Mouse (Mus musculus): ENCODE data around the gene Jmjd8. TPM values are rescaled to one million over a fixed set of nuclear protein-coding genes. Genes with fewer than 3 reads are reported as not detected.
A peak's percentile ranks its signal among the peaks of the same experiment; 100 is the strongest.

Jmjd8 gene
- polyA plus RNA-seq, 1 experiment from 2014 or later = 52.0 TPM

GRCm38 (mm10) chr17:25828223-25828594 lies 458 bp upstream of the Jmjd8 start:
- Histone ChIP-seq H3K27ac (ENCODE audit: low read length) (peak overlapping the region; percentile 91), H3K27me3 (ENCODE audit: control insufficient read depth, insufficient read depth, low read depth, low read length) (no peaks in the 10 kb centered on the region), H3K9me3 (replicated peaks; ENCODE audit: control insufficient read depth, low read length, poor library complexity, severe bottlenecking) (no peaks in the 10 kb centered on the region), H3K9ac (ENCODE audit: low read depth, low read length) (peak overlapping the region; percentile 78), H3K36me3 (ENCODE audit: control insufficient read depth, insufficient read depth, low read length) (peaks cover 25% of the 10 kb centered on the region), H3K4me2 (ENCODE audit: low read length) (peak overlapping the region; percentile 97), H3K4me3 (ENCODE audit: low read depth, low read length) (peak overlapping the region; percentile 56), H3K4me1 (ENCODE audit: control insufficient read depth, insufficient read depth, low read length) (peaks cover 56% of the 10 kb centered on the region)
- WGBS = 90% methylated on average over 8 of the region's 8 CpGs
- no peak for ATAC-seq

GRCm38 (mm10) chr17:25829558-25830017 lies 921 bp downstream of the Jmjd8 start:
- WGBS = 41% methylated on average over 8 of the region's 8 CpGs
- Histone ChIP-seq H3K4me2 (ENCODE audit: low read length) (peak overlapping the region; percentile 97), H3K9ac (ENCODE audit: low read depth, low read length) (peak overlapping the region; percentile 78), H3K4me1 (ENCODE audit: control insufficient read depth, insufficient read depth, low read length) (peaks cover 58% of the 10 kb centered on the region), H3K9me3 (replicated peaks; ENCODE audit: control insufficient read depth, low read length, poor library complexity, severe bottlenecking) (no peaks in the 10 kb centered on the region), H3K27ac (ENCODE audit: low read length) (peak overlapping the region; percentile 91), H3K4me3 (ENCODE audit: low read depth, low read length) (peak overlapping the region; percentile 56), H3K36me3 (ENCODE audit: control insufficient read depth, insufficient read depth, low read length) (peaks cover 25% of the 10 kb centered on the region), H3K27me3 (ENCODE audit: control insufficient read depth, insufficient read depth, low read depth, low read length) (no peaks in the 10 kb centered on the region)
- no peak for ATAC-seq

GRCm38 (mm10) chr17:25830200-25830753 lies 1.6 kb downstream of the Jmjd8 start:
- H3K36me3 ChIP-seq (ENCODE audit: control insufficient read depth, insufficient read depth, low read length) = peaks cover 25% of the 10 kb centered on the region
- ATAC-seq = no peak
- 88% methylated on average over 4 of the region's 4 CpGs for WGBS

GRCm38 (mm10) chr17:25830806-25831431 lies 2.3 kb downstream of the Jmjd8 start:
- 86% methylated on average over 14 of the region's 14 CpGs for WGBS
- Histone ChIP-seq H3K27ac (ENCODE audit: low read length) (no peak overlapping the region; the same call in 1 of the 2 replicates), H3K4me3 (ENCODE audit: low read depth, low read length) (no peak overlapping the region), H3K36me3 (ENCODE audit: control insufficient read depth, insufficient read depth, low read length) (peaks cover 24% of the 10 kb centered on the region), H3K4me2 (ENCODE audit: low read length) (peak overlapping the region; percentile 91; the same call in 1 of the 2 replicates), H3K4me1 (ENCODE audit: control insufficient read depth, insufficient read depth, low read length) (peaks cover 62% of the 10 kb centered on the region), H3K27me3 (ENCODE audit: control insufficient read depth, insufficient read depth, low read depth, low read length) (no peaks in the 10 kb centered on the region), H3K9me3 (replicated peaks; ENCODE audit: control insufficient read depth, low read length, poor library complexity, severe bottlenecking) (no peaks in the 10 kb centered on the region), H3K9ac (ENCODE audit: low read depth, low read length) (no peak overlapping the region; the same call in 1 of the 2 replicates)
- ATAC-seq = no peak

More at GRCm38 (mm10) chr17:25830200-25830753, 1.6 kb downstream of the Jmjd8 start:
- Histone ChIP-seq H3K4me1 (ENCODE audit: control insufficient read depth, insufficient read depth, low read length) (peaks cover 58% of the 10 kb centered on the region), H3K4me3 (ENCODE audit: low read depth, low read length) (peak overlapping the region; percentile 56; the same call in 1 of the 2 replicates), H3K27me3 (ENCODE audit: control insufficient read depth, insufficient read depth, low read depth, low read length) (no peaks in the 10 kb centered on the region), H3K4me2 (ENCODE audit: low read length) (peak overlapping the region; percentile 97), H3K27ac (ENCODE audit: low read length) (no peak overlapping the region; the same call in 1 of the 2 replicates), H3K9me3 (replicated peaks; ENCODE audit: control insufficient read depth, low read length, poor library complexity, severe bottlenecking) (no peaks in the 10 kb centered on the region), H3K9ac (ENCODE audit: low read depth, low read length) (no peak overlapping the region; the same call in 1 of the 2 replicates)

- 61% methylated on average over 21 of the region's 21 CpGs for WGBS
- Histone ChIP-seq H3K27ac (ENCODE audit: low read length) (peak overlapping the region; percentile 97), H3K9ac (ENCODE audit: low read depth, low read length) (peak overlapping the region; percentile 84), H3K36me3 (ENCODE audit: control insufficient read depth, insufficient read depth, low read length) (peaks cover 18% of the 10 kb centered on the region), H3K4me2 (ENCODE audit: low read length) (peak overlapping the region; percentile 91), H3K27me3 (ENCODE audit: control insufficient read depth, insufficient read depth, low read depth, low read length) (no peaks in the 10 kb centered on the region), H3K4me1 (ENCODE audit: control insufficient read depth, insufficient read depth, low read length) (peaks cover 66% of the 10 kb centered on the region), H3K4me3 (ENCODE audit: low read depth, low read length) (peak overlapping the region; percentile 78), H3K9me3 (replicated peaks; ENCODE audit: control insufficient read depth, low read length, poor library complexity, severe bottlenecking) (no peaks in the 10 kb centered on the region)
- ATAC-seq = no peak
Measured at GRCm38 (mm10) chr17:25831451-25832281, 3.0 kb downstream of the Jmjd8 start.

GRCm38 (mm10) chr17:25832436-25833290 lies 4.0 kb downstream of the Jmjd8 start:
- peak overlapping the region; percentile 91 for H3K4me2 ChIP-seq (ENCODE audit: low read length)
- H3K27me3 ChIP-seq (ENCODE audit: control insufficient read depth, insufficient read depth, low read depth, low read length) = no peaks in the 10 kb centered on the region
- WGBS = under 1% methylated on average over 73 of the region's 77 CpGs
- peak overlapping the region; percentile 97 for H3K27ac ChIP-seq (ENCODE audit: low read length)
- H3K9ac ChIP-seq (ENCODE audit: low read depth, low read length) = peak overlapping the region; percentile 84
- peak; percentile 90 for ATAC-seq
- H3K9me3 ChIP-seq (replicated peaks; ENCODE audit: control insufficient read depth, low read length, poor library complexity, severe bottlenecking) = no peaks in the 10 kb centered on the region
- peak overlapping the region; percentile 78 for H3K4me3 ChIP-seq (ENCODE audit: low read depth, low read length)
- peaks cover 18% of the 10 kb centered on the region for H3K36me3 ChIP-seq (ENCODE audit: control insufficient read depth, insufficient read depth, low read length)
- peaks cover 73% of the 10 kb centered on the region for H3K4me1 ChIP-seq (ENCODE audit: control insufficient read depth, insufficient read depth, low read length)

- H3K4me1 ChIP-seq (ENCODE audit: control insufficient read depth, insufficient read depth, low read length) = peaks cover 72% of the 10 kb centered on the region
- WGBS = under 1% methylated on average over 24 of the region's 24 CpGs
- peak within 1 kb of the TSS; percentile 84 for H3K9ac ChIP-seq (ENCODE audit: low read depth, low read length)
- no peaks in the 10 kb centered on the region for H3K9me3 ChIP-seq (replicated peaks; ENCODE audit: control insufficient read depth, low read length, poor library complexity, severe bottlenecking)
- peak; percentile 36 for ATAC-seq
- no peaks in the 10 kb centered on the region for H3K27me3 ChIP-seq (ENCODE audit: control insufficient read depth, insufficient read depth, low read depth, low read length)
- H3K27ac ChIP-seq (ENCODE audit: low read length) = peak within 1 kb of the TSS; percentile 97
- H3K4me3 ChIP-seq (ENCODE audit: low read depth, low read length) = peak within 1 kb of the TSS; percentile 78
- peaks cover 20% of the 10 kb centered on the region for H3K36me3 ChIP-seq (ENCODE audit: control insufficient read depth, insufficient read depth, low read length)
- H3K4me2 ChIP-seq (ENCODE audit: low read length) = peak within 1 kb of the TSS; percentile 91
Measured at GRCm38 (mm10) chr17:25833291-25833663, 4.6 kb downstream of the Jmjd8 start, which contains the start of gene Stub1. Stub1 (minus strand) TSS chr17:25833404.

GRCm38 (mm10) chr17:25833961-25834594 lies 5.4 kb downstream of the Jmjd8 start:
- Histone ChIP-seq H3K4me3 (ENCODE audit: low read depth, low read length) (peak overlapping the region; percentile 78), H3K27ac (ENCODE audit: low read length) (peak overlapping the region; percentile 97), H3K9ac (ENCODE audit: low read depth, low read length) (peak overlapping the region; percentile 84), H3K9me3 (replicated peaks; ENCODE audit: control insufficient read depth, low read length, poor library complexity, severe bottlenecking) (no peaks in the 10 kb centered on the region), H3K36me3 (ENCODE audit: control insufficient read depth, insufficient read depth, low read length) (peaks cover 24% of the 10 kb centered on the region), H3K4me2 (ENCODE audit: low read length) (peak overlapping the region; percentile 91), H3K4me1 (ENCODE audit: control insufficient read depth, insufficient read depth, low read length) (peaks cover 70% of the 10 kb centered on the region), H3K27me3 (ENCODE audit: control insufficient read depth, insufficient read depth, low read depth, low read length) (no peaks in the 10 kb centered on the region)
- WGBS = 61% methylated on average over 6 of the region's 6 CpGs
- ATAC-seq = no peak

All from midbrain, embryonic 16.5 days (tissue).